Mouse (Mus musculus): ENCODE measurements around the gene Ube2d1.
A peak's percentile ranks its signal among the peaks of the same experiment; 100 is the strongest.

The Ube2d1 gene

DNA sequence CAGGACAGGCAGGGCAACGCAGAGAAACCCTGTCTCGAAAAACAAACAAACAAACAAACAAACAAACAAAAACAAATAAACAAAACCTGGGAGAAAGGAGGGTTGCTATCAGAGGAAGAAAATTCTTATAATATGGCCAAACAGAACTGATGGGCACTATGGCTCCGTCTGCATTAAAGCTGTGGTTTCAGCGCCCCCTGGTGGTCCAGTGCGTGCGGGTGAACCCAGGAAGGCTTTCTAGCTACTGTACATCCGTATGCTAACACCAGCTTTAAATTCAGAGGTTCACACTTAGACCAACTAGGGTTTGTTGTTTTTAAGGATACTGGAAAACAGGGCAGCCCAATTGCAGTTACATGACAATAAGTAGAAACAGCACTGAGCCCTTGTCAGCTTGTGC lies 59.2 kb downstream of the Ube2d1 start:
- DNase-seq (ENCODE audit: low read depth in 2 of 2, low spot score in 2 of 2), result peak; percentile 69 to 75

DNA sequence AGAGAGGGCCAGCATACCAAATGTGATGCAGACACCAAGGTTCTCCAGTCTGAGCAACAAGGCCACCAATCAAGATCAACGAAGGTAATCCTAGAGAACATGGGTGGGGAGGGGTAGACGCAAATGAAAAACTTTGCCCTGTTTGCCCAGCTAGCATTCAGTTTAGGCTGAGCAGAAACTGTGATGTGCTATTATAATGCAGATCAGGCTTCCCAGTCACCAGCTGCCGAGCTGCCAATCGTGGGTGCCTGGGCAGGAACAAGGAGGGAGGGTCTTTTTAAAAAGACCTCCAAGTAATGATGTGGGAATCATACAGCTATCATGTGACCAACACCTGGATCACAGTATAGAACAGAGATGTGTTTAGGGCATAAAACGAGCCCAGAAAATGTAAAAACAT lies 62.0 kb downstream of the Ube2d1 start:
- no peak for DNase-seq (ENCODE audit: low read depth in 2 of 2, low spot score in 2 of 2)

DNA sequence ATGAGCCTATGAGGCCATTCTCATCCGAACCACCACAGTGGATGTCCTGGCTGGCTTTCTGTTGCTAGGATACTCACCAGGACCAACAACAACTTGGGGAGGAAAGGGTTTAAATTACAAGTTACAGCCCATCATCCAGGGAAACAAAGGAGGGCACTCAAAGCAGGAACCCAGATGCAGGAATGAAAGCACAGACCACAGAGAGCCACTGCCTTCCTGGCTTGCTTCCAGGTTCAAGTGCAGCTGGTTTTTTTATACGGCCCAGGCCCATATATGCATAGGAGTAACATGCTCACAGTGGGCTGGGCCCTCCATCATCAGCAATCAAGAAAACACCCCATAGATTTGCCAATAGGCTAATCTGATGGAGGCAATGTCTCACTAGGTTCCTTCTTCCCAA lies 62.4 kb downstream of the Ube2d1 start:
- no peak for DNase-seq (ENCODE audit: low read depth in 2 of 2, low spot score in 2 of 2)

DNA sequence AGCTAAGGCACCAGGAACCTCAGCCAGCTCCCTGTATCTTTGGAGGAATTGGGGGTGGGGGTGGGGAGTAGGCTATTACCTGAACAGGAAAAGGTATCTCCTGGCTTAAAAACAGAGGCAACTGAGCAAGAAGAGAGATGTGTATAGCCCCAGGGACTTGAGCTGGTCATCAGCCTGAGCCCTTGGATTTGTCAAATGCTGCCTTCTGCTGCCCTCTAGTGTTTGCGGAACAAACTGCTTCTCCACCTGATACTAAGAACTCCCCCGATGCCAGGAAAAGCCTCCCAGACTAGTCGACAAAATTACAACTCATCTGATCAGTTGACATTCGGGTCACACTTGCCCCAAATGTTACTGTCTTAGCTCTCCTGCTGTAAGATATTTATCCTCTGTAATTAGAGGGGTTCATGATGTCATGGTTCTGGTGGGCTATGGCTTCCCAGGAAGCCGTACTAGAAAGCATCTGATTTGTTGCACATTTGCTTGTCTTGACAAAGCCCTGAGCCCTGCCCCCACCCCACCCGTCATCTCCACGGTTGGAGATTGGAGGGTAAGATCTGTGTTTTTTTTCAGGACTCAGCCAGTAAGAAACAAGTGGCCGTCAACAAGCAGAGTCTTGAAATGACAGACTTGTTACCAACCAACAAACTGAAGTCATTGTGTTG lies 66.7 kb downstream of the Ube2d1 start:
- peak; percentile 19 to 55 for DNase-seq (ENCODE audit: low read depth in 2 of 2, low spot score in 2 of 2)

DNA sequence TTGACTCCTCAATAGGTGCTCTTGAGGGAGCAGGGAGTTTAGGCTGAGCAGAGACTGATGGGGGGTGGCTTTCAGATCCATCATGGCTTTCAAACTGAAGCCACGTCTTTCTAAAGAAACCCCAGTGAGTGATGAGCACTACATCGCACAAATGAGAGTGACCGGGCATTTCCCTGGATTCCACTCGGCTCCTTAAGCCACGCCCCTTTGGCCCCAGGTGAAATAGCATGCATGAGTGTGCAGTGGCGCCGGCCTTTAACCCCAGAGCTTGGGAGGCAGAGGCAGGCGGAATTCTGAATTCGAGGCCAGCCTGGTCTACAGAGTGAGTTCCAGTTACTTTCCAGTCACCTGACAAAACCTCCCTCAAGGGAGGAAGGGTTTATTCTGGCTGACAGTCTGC lies 69.1 kb downstream of the Ube2d1 start:
- no peak for DNase-seq (ENCODE audit: low read depth in 2 of 2, low spot score in 2 of 2)

Measured in CD8-positive naive resting alpha-beta T cell, adult 2 months (primary cell).